ENCODE assay signal across 11 mouse cellular contexts in the genomic region with DNA sequence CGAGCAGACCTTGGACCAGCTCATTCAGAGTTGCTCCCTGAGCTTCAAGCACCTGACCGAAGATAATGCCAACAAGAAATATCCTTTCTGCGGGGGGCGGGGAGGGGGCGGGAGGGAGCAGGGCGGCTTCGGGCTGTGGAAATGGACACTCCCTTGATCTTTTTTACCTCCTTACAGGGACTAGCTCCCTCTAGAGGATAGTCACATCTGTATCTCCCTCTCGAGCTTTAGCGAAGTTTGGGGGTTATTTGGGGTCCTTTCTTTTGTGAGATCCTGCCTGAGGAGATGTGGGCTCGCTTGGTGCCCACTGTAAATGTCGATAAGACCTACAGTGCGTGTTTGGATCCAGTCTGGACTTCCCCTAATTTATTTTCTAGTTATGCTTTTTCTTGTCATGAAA. TPM values are rescaled to one million over a fixed set of nuclear protein-coding genes. Genes with fewer than 3 reads are reported as not detected.
DNase-seq lines count a peak whose midpoint lies in the region; ATAC-seq lines count a peak whose summit lies in the region.
"Had no signal": no experiment of that assay in that cellular context is flagged by ENCODE, and none has a peak within 500 bp of the region (broad histone marks: within the 10 kb centered on the region; RNA-seq: fewer than 3 reads in every experiment).

No protein-coding gene starts in this region.

- 18% methylated on average over 12 of the region's 12 CpGs for WGBS in heart, embryonic 11.5 days (ENCODE audit: insufficient replicate concordance)
- WGBS in midbrain, embryonic 14.5 days: 25% methylated on average over 12 of the region's 12 CpGs
- WGBS in midbrain, embryonic 10.5 days: 23% methylated on average over 12 of the region's 12 CpGs
- WGBS in limb, embryonic 10.5 days: 19% methylated on average over 12 of the region's 12 CpGs

- ATAC-seq in heart, embryonic 11.5 days (replicated peaks; ENCODE audit: insufficient number of reproducible peaks, low FRiP score, low TSS enrichment): no peak
- no peak for ATAC-seq in midbrain, embryonic 14.5 days (ENCODE audit: low FRiP score, low TSS enrichment)
- ATAC-seq: inflammation-experienced regulatory T-cells, adult 6 months had no signal

- DNase-seq in heart, adult 8-10 months (ENCODE audit: low spot score): no peak
- DNase-seq in midbrain, embryonic 14.5 days: peak; percentile 12
- DNase-seq in midbrain, embryonic 10.5 days (ENCODE audit: low spot score): no peak
- DNase-seq in limb, embryonic 10.5 days (ENCODE audit: low spot score): no peak
- DNase-seq in splenic B cell, adult 2 months (ENCODE audit: low read depth, low spot score): peak; percentile 61
- DNase-seq in cerebellum, adult 18-20 months: no peak
- DNase-seq in cerebellum, postnatal 14 days: no peak
- DNase-seq: cerebellum, adult 8-10 months had no signal

- no peak overlapping the region for H3K27ac ChIP-seq in heart, embryonic 11.5 days (ENCODE audit: low read depth, low read length)
- H3K27ac ChIP-seq in midbrain, embryonic 14.5 days (replicated peaks; ENCODE audit: low read depth, low read length): no peak overlapping the region
- H3K27ac ChIP-seq in midbrain, embryonic 10.5 days (replicated peaks): no peak overlapping the region
- H3K27ac ChIP-seq in limb, embryonic 10.5 days: no peak overlapping the region

- H3K9me3 ChIP-seq in heart, embryonic 11.5 days (replicated peaks; ENCODE audit: control insufficient read depth, low read length): no peaks in the 10 kb centered on the region
- no peaks in the 10 kb centered on the region for H3K9me3 ChIP-seq in midbrain, embryonic 14.5 days (ENCODE audit: control insufficient read depth, low read length)
- no peaks in the 10 kb centered on the region for H3K9me3 ChIP-seq in midbrain, embryonic 10.5 days (replicated peaks)
- H3K9me3 ChIP-seq in limb, embryonic 10.5 days (replicated peaks): no peaks in the 10 kb centered on the region

- H3K27me3 ChIP-seq in heart, embryonic 11.5 days (ENCODE audit: control insufficient read depth, insufficient read depth, low read length): no peaks in the 10 kb centered on the region
- no peaks in the 10 kb centered on the region for H3K27me3 ChIP-seq in midbrain, embryonic 14.5 days (ENCODE audit: control insufficient read depth, insufficient read depth, low read length)
- peaks cover 8% of the 10 kb centered on the region; the same call in 1 of the 2 replicates for H3K27me3 ChIP-seq in midbrain, embryonic 10.5 days (ENCODE audit: low read depth, poor library complexity, severe bottlenecking)
- H3K27me3 ChIP-seq in limb, embryonic 10.5 days (ENCODE audit: low read depth, poor library complexity, severe bottlenecking): 0 out of 2 replicates have a peak, but pooled peaks cover 8% of the 10 kb centered on the region
- no peaks in the 10 kb centered on the region for H3K27me3 ChIP-seq in splenic B cell, adult 2 months (ENCODE audit: control insufficient read depth, insufficient read depth, low read length, poor library complexity, severe bottlenecking)

- H3K4me3 ChIP-seq in heart, embryonic 11.5 days (ENCODE audit: low read depth, low read length): 0 out of 2 replicates have a peak overlapping the region, but pooled peaks have one; percentile 4
- H3K4me3 ChIP-seq in midbrain, embryonic 14.5 days (replicated peaks; ENCODE audit: low read depth, low read length): no peak overlapping the region
- no peak overlapping the region for H3K4me3 ChIP-seq in midbrain, embryonic 10.5 days
- 0 out of 2 replicates have a peak overlapping the region, but pooled peaks have one; percentile 46 for H3K4me3 ChIP-seq in limb, embryonic 10.5 days
- H3K4me3 ChIP-seq: myocyte had no signal

- H3K9ac ChIP-seq in heart, embryonic 11.5 days (ENCODE audit: low read depth, low read length): no peak overlapping the region
- H3K9ac ChIP-seq in midbrain, embryonic 14.5 days (replicated peaks; ENCODE audit: low read length): no peak overlapping the region

- H3K36me3 ChIP-seq in heart, embryonic 11.5 days (ENCODE audit: control insufficient read depth, insufficient read depth, low read length): no peaks in the 10 kb centered on the region
- H3K36me3 ChIP-seq in midbrain, embryonic 14.5 days (ENCODE audit: control insufficient read depth, insufficient read depth, low read length): no peaks in the 10 kb centered on the region
- peaks cover 61% of the 10 kb centered on the region for H3K36me3 ChIP-seq in midbrain, embryonic 10.5 days
- H3K36me3 ChIP-seq in limb, embryonic 10.5 days: peaks cover 35% of the 10 kb centered on the region
- H3K36me3 ChIP-seq in splenic B cell, adult 2 months (ENCODE audit: control insufficient read depth, insufficient read depth, low read length, poor library complexity, severe bottlenecking): peaks cover 4% of the 10 kb centered on the region; the same call in 1 of the 2 replicates

- peaks cover 39% of the 10 kb centered on the region for H3K4me1 ChIP-seq in heart, embryonic 11.5 days (ENCODE audit: control insufficient read depth, insufficient read depth, low read length)
- H3K4me1 ChIP-seq in midbrain, embryonic 14.5 days (ENCODE audit: control insufficient read depth, insufficient read depth, low read length): 0 out of 2 replicates have a peak, but pooled peaks cover 5% of the 10 kb centered on the region
- peaks cover 48% of the 10 kb centered on the region for H3K4me1 ChIP-seq in midbrain, embryonic 10.5 days
- peaks cover 41% of the 10 kb centered on the region for H3K4me1 ChIP-seq in limb, embryonic 10.5 days

- peak overlapping the region; percentile 95 for H3K4me2 ChIP-seq in heart, embryonic 11.5 days
- no peak overlapping the region; the same call in 1 of the 2 replicates for H3K4me2 ChIP-seq in midbrain, embryonic 14.5 days (ENCODE audit: low read length)

RNA-seq across cellular contexts. Expression of a gene that starts 9.2 kb away (rescaled TPM):
- 4.8 and 5.8 TPM in 2 replicates for polyA plus RNA-seq in heart, embryonic 11.5 days (2014; fragmentation: Nextera tagmentation; extraction: Ambion mirVana)
- 1 to 10 TPM in 1 of 4 experiments, under 1 TPM in 3; 0.38 to 2.1 (median 0.59) TPM for total RNA-seq in heart, adult 8-10 months (2022)
- 1.2 and 1.7 TPM in 2 replicates for polyA plus RNA-seq in midbrain, embryonic 14.5 days (2014; fragmentation: Nextera tagmentation; extraction: Ambion mirVana)
- 10.3 and 10.8 TPM in 2 replicates for polyA plus RNA-seq in midbrain, embryonic 10.5 days (2016; fragmentation: Nextera tagmentation; extraction: Ambion mirVana)
- 6.4 and 7.3 TPM in 2 replicates for polyA plus RNA-seq in limb, embryonic 10.5 days (2016; fragmentation: Nextera tagmentation; extraction: Ambion mirVana)

RNA-seq across cellular contexts. Expression of a gene that starts 24.8 kb away (rescaled TPM):
- polyA plus RNA-seq in heart, embryonic 11.5 days (2014; fragmentation: Nextera tagmentation; extraction: Ambion mirVana): 1.8 and 2.1 TPM in 2 replicates
- total RNA-seq in heart, adult 8-10 months (2022): 10 to 100 TPM in 1 of 4 experiments, 1 to 10 TPM in 3; 6.8 to 12.6 (median 9.1) TPM
- polyA plus RNA-seq in midbrain, embryonic 14.5 days (2014; fragmentation: Nextera tagmentation; extraction: Ambion mirVana): 1.8 and 3.4 TPM in 2 replicates
- polyA plus RNA-seq in midbrain, embryonic 10.5 days (2016; fragmentation: Nextera tagmentation; extraction: Ambion mirVana): 6.0 and 7.1 TPM in 2 replicates
- polyA plus RNA-seq in limb, embryonic 10.5 days (2016; fragmentation: Nextera tagmentation; extraction: Ambion mirVana): 2.3 and 3.7 TPM in 2 replicates

RNA-seq across cellular contexts. Expression of a gene that starts 38.1 kb away (rescaled TPM):
- polyA plus RNA-seq in heart, embryonic 11.5 days (2014; fragmentation: Nextera tagmentation; extraction: Ambion mirVana): 411 and 415 TPM in 2 replicates
- 10 to 100 TPM; 41.4 to 71.3 (median 61.6) TPM for total RNA-seq in heart, adult 8-10 months (2022)
- polyA plus RNA-seq in midbrain, embryonic 14.5 days (2014; fragmentation: Nextera tagmentation; extraction: Ambion mirVana): 108 and 140 TPM in 2 replicates
- polyA plus RNA-seq in midbrain, embryonic 10.5 days (2016; fragmentation: Nextera tagmentation; extraction: Ambion mirVana): 619 and 802 TPM in 2 replicates
- polyA plus RNA-seq in limb, embryonic 10.5 days (2016; fragmentation: Nextera tagmentation; extraction: Ambion mirVana): 375 and 475 TPM in 2 replicates

Comparison
In these comparisons a context has a peak if more than half of its experiments do, and no peak if none do; other contexts are left out.
1. DNase-seq: peak in midbrain, embryonic 14.5 days (single experiment) and splenic B cell, adult 2 months (single experiment); none in heart, adult 8-10 months (single experiment), midbrain, embryonic 10.5 days (single experiment), limb, embryonic 10.5 days (single experiment), cerebellum, adult 18-20 months (0 of 2) and cerebellum, postnatal 14 days (0 of 2).
2. H3K4me3 ChIP-seq: peak in heart, embryonic 11.5 days (single experiment) and limb, embryonic 10.5 days (single experiment); none in midbrain, embryonic 14.5 days (single experiment) and midbrain, embryonic 10.5 days (single experiment).